Mouse (Mus musculus): ENCODE measurements around the gene Irgm2. TPM values are rescaled to one million over a fixed set of nuclear protein-coding genes. Genes with fewer than 3 reads are reported as not detected.

The Irgm2 gene
- polyA plus RNA-seq, 1 experiment from 2014 or later: 3.0 TPM

- ATAC-seq (ENCODE audit: low read depth): no peak
- Histone ChIP-seq H3K36me3 (ENCODE audit: control insufficient read depth, insufficient read depth, low read length) (no peaks in the 10 kb centered on the region), H3K4me3 (ENCODE audit: low read length) (no peak overlapping the region), H3K27ac (ENCODE audit: low read length) (no peak overlapping the region), H3K9ac (ENCODE audit: low read length) (no peak overlapping the region), H3K4me1 (replicated peaks; ENCODE audit: control insufficient read depth, insufficient read depth, low read length) (no peaks in the 10 kb centered on the region), H3K4me2 (ENCODE audit: low read depth, low read length) (no peak overlapping the region), H3K9me3 (ENCODE audit: control insufficient read depth, low read length) (no peaks in the 10 kb centered on the region), H3K27me3 (ENCODE audit: control insufficient read depth, insufficient read depth, low read depth, low read length) (no peaks in the 10 kb centered on the region)
- 77% methylated on average over 2 of the region's 2 CpGs for WGBS
Measured at GRCm38 (mm10) chr11:58263516-58263915, 64.1 kb downstream of the Irgm2 start.

GRCm38 (mm10) chr11:58264546-58264945 lies 65.1 kb downstream of the Irgm2 start:
- no peak overlapping the region for H3K4me2 ChIP-seq (ENCODE audit: low read depth, low read length)
- H3K36me3 ChIP-seq (ENCODE audit: control insufficient read depth, insufficient read depth, low read length): no peaks in the 10 kb centered on the region
- ATAC-seq (ENCODE audit: low read depth): no peak
- H3K27ac ChIP-seq (ENCODE audit: low read length): no peak overlapping the region
- no peak overlapping the region for H3K9ac ChIP-seq (ENCODE audit: low read length)
- no peaks in the 10 kb centered on the region for H3K9me3 ChIP-seq (ENCODE audit: control insufficient read depth, low read length)
- H3K4me3 ChIP-seq (ENCODE audit: low read length): no peak overlapping the region
- 76% methylated on average over 9 of the region's 9 CpGs for WGBS
- H3K27me3 ChIP-seq (ENCODE audit: control insufficient read depth, insufficient read depth, low read depth, low read length): no peaks in the 10 kb centered on the region
- no peaks in the 10 kb centered on the region for H3K4me1 ChIP-seq (replicated peaks; ENCODE audit: control insufficient read depth, insufficient read depth, low read length)

GRCm38 (mm10) chr11:58268285-58268684 lies 68.9 kb downstream of the Irgm2 start:
- H3K4me2 ChIP-seq (ENCODE audit: low read depth, low read length): no peak overlapping the region
- no peak for ATAC-seq (ENCODE audit: low read depth)
- WGBS: 55% methylated on average over 3 of the region's 3 CpGs

More at GRCm38 (mm10) chr11:58268285-58268684, 68.9 kb downstream of the Irgm2 start:
- Histone ChIP-seq H3K4me1 (replicated peaks; ENCODE audit: control insufficient read depth, insufficient read depth, low read length) (no peaks in the 10 kb centered on the region), H3K27me3 (ENCODE audit: control insufficient read depth, insufficient read depth, low read depth, low read length) (no peaks in the 10 kb centered on the region), H3K9ac (ENCODE audit: low read length) (no peak overlapping the region), H3K36me3 (ENCODE audit: control insufficient read depth, insufficient read depth, low read length) (no peaks in the 10 kb centered on the region), H3K27ac (ENCODE audit: low read length) (no peak overlapping the region), H3K4me3 (ENCODE audit: low read length) (no peak overlapping the region), H3K9me3 (ENCODE audit: control insufficient read depth, low read length) (no peaks in the 10 kb centered on the region)

Other genes with a start within 250 kb of the Irgm2 start
- 15.3 and 16.3 TPM in 2 replicates for gene Larp1, start 190.6 kb upstream of the Irgm2 start, polyA plus RNA-seq (2015; fragmentation: Nextera tagmentation; extraction: Ambion mirVana)
- gene Gm12248, start 106.5 kb upstream of the Irgm2 start, polyA plus RNA-seq (2015; fragmentation: Nextera tagmentation; extraction: Ambion mirVana): not detected in 2 replicates
- gene Cnot8, start 95.5 kb upstream of the Irgm2 start, polyA plus RNA-seq (2015; fragmentation: Nextera tagmentation; extraction: Ambion mirVana): 87.2 and 98.8 TPM in 2 replicates
- 14.7 and 15.1 TPM in 2 replicates for gene Gemin5, start 31.1 kb upstream of the Irgm2 start, polyA plus RNA-seq (2015; fragmentation: Nextera tagmentation; extraction: Ambion mirVana)
- 108 and 109 TPM in 2 replicates for gene Mrpl22, start 28.0 kb upstream of the Irgm2 start, polyA plus RNA-seq (2015; fragmentation: Nextera tagmentation; extraction: Ambion mirVana)
- 4.7 and 7.4 TPM in 2 replicates for gene Igtp, start 62 bp upstream of the Irgm2 start, polyA plus RNA-seq (2015; fragmentation: Nextera tagmentation; extraction: Ambion mirVana)
- 0.10 TPM in 1 of 2 replicates, not detected in the other for gene 4930438A08Rik, start 75.2 kb downstream of the Irgm2 start, polyA plus RNA-seq (2015; fragmentation: Nextera tagmentation; extraction: Ambion mirVana)
- gene Zfp692, start 107.5 kb downstream of the Irgm2 start, polyA plus RNA-seq (2015; fragmentation: Nextera tagmentation; extraction: Ambion mirVana): 23.0 and 24.4 TPM in 2 replicates
- gene Zfp672, start 130.7 kb downstream of the Irgm2 start, polyA plus RNA-seq (2015; fragmentation: Nextera tagmentation; extraction: Ambion mirVana): 35.4 and 37.6 TPM in 2 replicates
- 35.1 and 36.9 TPM in 2 replicates for gene Sh3bp5l, start 131.1 kb downstream of the Irgm2 start, polyA plus RNA-seq (2015; fragmentation: Nextera tagmentation; extraction: Ambion mirVana)
- gene Lypd8, start 179.4 kb downstream of the Irgm2 start, polyA plus RNA-seq (2015; fragmentation: Nextera tagmentation; extraction: Ambion mirVana): 0.33 TPM in 1 of 2 replicates, not detected in the other
- gene 1810065E05Rik, start 221.5 kb downstream of the Irgm2 start, polyA plus RNA-seq (2015; fragmentation: Nextera tagmentation; extraction: Ambion mirVana): not detected in 2 replicates
- gene Gm12253, start 232.9 kb downstream of the Irgm2 start, polyA plus RNA-seq (2015; fragmentation: Nextera tagmentation; extraction: Ambion mirVana): not detected in 2 replicates